Mouse (Mus musculus): ENCODE measurements around the gene Cyp2t4. TPM values are rescaled to one million over a fixed set of nuclear protein-coding genes. Genes with fewer than 3 reads are reported as not detected.

The Cyp2t4 gene
- total RNA-seq, 1 experiment from 2014 or later = not detected

DNA sequence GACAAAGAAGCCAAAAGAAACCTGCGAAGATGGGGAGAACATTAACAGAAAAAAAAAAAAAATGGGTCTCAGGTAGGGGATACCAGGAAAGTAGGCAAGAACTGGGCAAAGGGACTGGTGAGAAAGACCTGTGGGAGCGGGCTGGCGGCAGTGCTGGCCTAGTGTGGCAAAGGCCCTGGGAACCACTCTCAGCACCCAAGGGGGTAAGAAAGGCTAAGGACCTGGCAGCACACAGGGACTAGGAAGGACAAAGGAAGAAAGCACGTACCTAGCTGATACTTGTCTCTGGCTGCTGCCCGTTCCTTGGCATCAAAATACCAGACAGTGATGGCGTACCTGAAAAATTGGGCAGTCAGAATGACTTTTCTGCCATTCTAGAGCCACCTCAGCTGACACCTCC lies 5.7 kb downstream of the Cyp2t4 start:
- ATAC-seq (ENCODE audit: extremely low read depth, insufficient number of reproducible peaks, low FRiP score, poor library complexity, severe bottlenecking) = no peak

DNA sequence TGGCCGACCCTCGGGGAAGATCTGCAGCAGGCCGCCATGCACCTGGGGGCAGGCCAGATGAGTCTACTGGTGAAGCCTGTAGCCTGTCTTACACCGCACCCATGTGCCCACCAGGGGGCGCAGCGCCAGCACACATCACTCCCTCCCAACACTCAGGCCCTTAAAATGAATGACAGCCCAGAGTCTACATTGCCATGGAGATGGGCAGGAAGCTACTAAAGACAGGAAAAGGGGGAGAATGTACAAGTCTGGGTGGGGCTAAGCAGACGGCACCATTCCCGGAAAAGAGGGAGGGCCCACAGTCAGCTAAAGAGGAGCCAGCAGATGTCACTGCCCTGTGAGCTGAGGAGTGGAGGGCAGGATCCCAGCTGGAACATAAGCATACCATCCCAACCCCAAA lies 6.4 kb downstream of the Cyp2t4 start:
- peak; percentile 78 for ATAC-seq (ENCODE audit: extremely low read depth, insufficient number of reproducible peaks, low FRiP score, poor library complexity, severe bottlenecking)

DNA sequence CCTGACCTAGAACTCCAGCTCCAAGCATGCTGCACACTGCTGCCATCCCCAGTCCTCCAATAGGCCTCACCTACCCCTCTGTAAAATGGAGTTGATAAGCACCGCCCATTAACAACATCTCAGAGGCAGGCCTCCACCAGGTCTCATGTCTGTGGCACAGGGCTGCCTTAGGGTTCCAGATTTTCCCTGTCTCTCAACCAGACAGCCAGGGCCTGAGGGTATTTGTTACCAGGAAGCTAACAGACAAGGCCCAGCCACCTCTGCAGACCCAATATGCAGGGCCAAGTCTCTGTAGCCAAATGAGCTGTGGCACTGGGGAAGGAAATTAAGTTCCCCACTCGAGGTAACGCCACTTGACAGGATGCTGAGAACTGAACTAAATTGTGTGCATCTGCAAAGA lies 7.4 kb downstream of the Cyp2t4 start:
- ATAC-seq (ENCODE audit: extremely low read depth, insufficient number of reproducible peaks, low FRiP score, poor library complexity, severe bottlenecking) = no peak

- no peak for ATAC-seq (ENCODE audit: extremely low read depth, insufficient number of reproducible peaks, low FRiP score, poor library complexity, severe bottlenecking)
These were observed 8.2 kb downstream of the Cyp2t4 start for GRCm38 (mm10) chr7:27161744-27162143.

GRCm38 (mm10) chr7:27162780-27163449 lies 9.4 kb downstream of the Cyp2t4 start:
- no peak for ATAC-seq (ENCODE audit: extremely low read depth, insufficient number of reproducible peaks, low FRiP score, poor library complexity, severe bottlenecking)

GRCm38 (mm10) chr7:27163450-27163805 lies 9.9 kb downstream of the Cyp2t4 start:
- no peak for ATAC-seq (ENCODE audit: extremely low read depth, insufficient number of reproducible peaks, low FRiP score, poor library complexity, severe bottlenecking)

DNA sequence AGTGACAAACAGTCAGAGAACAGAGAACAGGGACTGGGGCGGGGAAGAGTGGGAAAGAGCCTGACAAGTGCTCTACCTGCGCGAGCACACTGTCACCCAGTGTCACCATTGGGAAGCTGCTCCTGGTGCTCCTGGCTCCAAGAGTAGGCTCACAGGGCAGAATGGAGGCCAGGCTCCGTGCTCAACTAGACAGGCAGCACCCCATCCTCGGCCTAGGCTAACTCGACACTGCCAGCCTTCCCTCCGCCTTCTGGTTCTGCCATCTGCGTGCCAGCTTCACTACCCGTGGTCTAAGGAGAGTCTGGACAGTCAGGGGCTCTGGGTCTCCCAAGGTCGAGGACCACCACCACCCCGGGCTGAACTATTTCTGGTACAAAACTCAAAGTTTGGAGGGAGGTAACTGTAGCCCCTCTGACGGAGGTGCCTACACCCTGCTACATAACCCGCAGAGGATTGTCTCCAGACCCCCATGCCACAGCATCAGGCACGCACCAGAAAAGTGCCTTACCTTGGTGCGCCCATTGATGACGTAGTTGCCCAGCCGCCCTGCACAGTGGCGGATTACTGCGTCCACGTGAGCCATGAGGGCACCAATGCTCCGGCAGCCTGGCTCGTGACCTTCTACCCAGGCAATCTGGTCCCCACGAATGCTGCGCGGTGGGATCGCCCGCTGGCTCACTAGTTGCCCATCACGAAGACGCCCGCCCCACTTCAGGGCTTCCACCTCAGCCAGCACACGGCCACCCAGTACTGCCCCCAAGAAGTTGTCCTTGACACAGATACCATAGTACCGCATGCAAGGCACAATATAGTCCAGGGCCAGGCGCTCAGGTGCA lies 10.8 kb downstream of the Cyp2t4 start:
- no peak for ATAC-seq (ENCODE audit: extremely low read depth, insufficient number of reproducible peaks, low FRiP score, poor library complexity, severe bottlenecking)

DNA sequence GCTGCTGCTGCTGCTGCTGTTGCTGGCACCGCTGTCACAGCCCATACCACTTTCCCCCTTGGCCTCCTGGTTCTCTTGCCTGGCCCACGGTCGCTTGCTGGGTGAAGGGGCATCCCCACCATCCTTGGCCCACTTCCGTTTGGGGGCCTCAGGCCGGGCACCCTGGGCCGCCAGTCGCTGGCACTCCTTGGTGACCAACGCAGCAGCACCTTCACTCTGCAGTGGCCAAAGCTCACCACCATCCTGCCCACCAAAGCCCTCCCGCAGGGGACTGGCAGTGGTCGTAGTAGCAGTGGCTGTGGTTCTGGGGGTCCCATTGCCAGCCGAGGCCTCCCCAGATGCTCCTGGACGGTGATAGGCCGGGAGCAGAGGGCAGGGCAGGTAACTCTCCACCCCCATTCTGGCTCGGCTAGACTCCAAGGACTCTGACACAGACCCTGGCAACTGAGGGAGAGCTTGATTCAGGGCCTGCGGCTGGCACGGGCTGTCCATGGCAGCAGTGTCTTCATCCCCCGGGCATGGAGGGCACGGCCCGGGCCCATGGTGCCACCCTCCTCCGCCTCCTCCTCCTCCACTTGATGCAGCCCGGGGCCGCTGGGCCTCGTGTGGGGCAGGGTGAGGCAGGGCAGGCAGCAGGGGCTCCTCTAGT lies 11.6 kb downstream of the Cyp2t4 start:
- no peak for ATAC-seq (ENCODE audit: extremely low read depth, insufficient number of reproducible peaks, low FRiP score, poor library complexity, severe bottlenecking)

GRCm38 (mm10) chr7:27165696-27166095 lies 12.2 kb downstream of the Cyp2t4 start:
- no peak for ATAC-seq (ENCODE audit: extremely low read depth, insufficient number of reproducible peaks, low FRiP score, poor library complexity, severe bottlenecking)

DNA sequence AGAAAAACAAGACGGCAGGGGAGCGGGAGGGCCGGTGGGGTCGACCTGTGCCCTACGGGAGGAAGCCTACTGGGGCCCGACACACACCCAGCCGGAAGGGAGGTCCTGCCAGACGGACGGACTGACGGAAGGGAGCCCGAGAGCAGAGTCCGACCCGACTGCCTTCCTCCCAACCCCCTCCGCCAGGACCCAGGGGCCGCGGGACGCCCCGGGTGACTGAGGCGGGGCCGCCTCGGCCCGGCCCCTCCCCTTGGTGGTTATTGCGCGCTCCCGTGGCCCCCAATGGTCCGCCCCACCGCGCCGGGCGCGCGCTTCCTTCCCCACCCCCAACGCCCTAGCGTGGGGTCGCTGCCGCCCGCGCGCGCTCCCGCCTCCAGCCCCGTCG lies 12.7 kb downstream of the Cyp2t4 start:
- peak; percentile 33 for ATAC-seq (ENCODE audit: extremely low read depth, insufficient number of reproducible peaks, low FRiP score, poor library complexity, severe bottlenecking)

DNA sequence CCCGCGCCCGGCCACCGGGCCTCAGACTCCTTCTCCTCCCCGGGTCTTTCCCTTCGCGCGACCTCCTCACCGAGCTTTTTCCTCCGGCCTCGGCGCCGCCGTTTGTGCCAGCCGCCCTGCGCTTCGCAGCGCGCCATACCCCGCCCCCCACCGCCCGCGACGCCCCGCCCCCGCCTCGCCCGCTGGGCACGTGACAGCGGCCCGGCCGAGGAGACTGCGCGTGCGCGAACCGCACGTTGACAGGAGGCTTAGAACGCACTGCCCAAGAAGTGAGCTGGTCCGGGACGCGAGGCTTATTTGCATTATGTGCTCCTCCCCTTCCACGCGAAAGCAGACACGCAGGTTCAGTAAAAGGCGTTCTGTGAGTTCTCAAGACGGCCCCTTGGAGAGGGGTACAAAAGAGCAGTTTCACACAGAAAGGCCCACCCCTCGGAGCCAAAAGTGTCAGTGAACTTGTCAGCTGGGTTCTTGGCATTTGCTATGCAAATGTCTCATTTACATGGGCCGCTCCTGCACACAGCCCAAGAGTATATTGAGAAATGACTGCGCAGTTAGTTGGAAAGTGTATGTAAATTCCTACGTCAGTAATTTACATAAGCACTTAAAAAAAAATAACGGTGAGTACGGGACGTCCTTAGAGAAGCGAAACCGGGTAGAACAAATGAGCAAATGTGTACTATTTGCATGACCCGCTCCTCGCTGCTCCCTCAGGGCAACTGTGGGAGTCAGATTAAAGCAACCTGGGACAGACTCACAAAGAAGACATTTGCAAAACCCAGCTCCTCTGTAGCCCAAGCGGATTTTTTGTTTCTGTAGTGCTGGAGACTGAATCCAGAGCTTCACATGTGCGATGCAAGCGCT lies 13.3 kb downstream of the Cyp2t4 start, which contains the start of gene Egln2:
Gene Egln2, minus strand, starts transcription at position 189 of the 861 bp plus-strand sequence.
- ATAC-seq (ENCODE audit: extremely low read depth, insufficient number of reproducible peaks, low FRiP score, poor library complexity, severe bottlenecking) = peak; percentile 72

DNA sequence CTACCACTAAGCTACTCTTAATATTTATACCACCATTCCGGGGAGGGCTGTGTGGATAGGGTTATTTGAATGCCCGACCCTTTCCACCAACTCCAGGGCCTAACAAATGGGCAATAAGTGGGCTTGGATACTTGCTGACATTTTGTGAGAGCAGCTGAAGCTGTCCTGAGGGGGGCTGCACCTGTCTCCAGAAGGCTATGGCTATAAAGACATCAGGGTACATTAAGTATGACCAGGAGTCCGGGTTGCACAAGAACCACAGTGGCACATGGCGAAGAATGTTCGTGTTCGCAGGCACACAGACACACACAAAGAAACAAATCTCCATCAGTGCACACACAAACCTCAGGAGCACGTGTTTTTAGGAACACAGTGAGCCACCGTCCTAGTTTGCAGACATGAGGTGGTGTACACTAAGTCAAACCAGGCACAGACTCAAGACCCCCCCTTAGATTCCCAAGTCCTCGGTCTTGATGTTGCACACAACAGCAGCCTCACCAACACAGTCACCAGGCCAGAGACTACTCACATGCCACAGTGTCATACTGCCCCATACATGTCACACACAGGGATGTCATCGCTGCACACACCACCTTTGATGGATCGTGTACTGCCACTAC lies 14.1 kb downstream of the Cyp2t4 start:
- no peak for ATAC-seq (ENCODE audit: extremely low read depth, insufficient number of reproducible peaks, low FRiP score, poor library complexity, severe bottlenecking)

- ATAC-seq (ENCODE audit: extremely low read depth, insufficient number of reproducible peaks, low FRiP score, poor library complexity, severe bottlenecking) = no peak
These were observed 14.9 kb downstream of the Cyp2t4 start for GRCm38 (mm10) chr7:27168371-27168770.

DNA sequence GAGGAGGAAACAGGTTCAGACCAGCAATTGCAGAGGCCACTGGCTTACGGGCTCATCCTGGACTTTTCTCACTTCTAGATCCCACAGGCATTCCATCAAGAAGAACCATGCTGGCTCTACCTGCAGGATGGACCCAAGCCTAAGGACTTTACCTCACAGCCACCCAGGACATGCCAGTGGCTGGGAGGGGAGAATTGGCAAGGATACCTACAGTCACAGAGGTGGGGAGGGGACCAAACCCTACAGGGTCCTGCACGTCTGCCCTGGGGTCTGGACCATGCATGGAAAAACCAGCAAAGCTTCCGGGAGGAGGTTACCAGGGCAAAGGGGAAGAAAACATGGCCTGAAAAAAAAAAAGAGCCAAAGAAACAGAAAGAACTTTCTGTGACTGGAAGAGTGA lies 17.5 kb downstream of the Cyp2t4 start:
- no peak for ATAC-seq (ENCODE audit: extremely low read depth, insufficient number of reproducible peaks, low FRiP score, poor library complexity, severe bottlenecking)

GRCm38 (mm10) chr7:27174496-27174895 lies 21.0 kb downstream of the Cyp2t4 start:
- no peak for ATAC-seq (ENCODE audit: extremely low read depth, insufficient number of reproducible peaks, low FRiP score, poor library complexity, severe bottlenecking)

DNA sequence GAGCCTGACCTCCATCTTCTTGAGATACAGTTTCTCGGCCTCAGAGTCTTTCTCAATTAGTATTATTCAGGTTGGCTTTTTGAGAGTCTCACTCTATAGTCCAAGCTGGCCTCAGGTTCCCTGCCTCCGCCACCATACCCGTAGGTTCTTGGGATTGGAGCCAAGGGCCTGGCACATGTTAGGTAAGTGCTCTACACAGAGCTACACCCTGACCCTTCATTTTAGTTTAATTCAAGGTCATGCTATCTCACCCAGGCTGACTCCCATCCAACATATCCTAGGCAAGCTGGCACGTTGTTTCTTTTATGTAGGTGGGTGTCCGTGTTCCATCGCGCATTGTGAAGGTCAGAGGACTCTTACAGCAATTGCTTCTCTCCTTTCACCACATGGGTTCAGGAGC lies 21.4 kb downstream of the Cyp2t4 start:
- ATAC-seq (ENCODE audit: extremely low read depth, insufficient number of reproducible peaks, low FRiP score, poor library complexity, severe bottlenecking) = no peak

GRCm38 (mm10) chr7:27177942-27178323 lies 24.4 kb downstream of the Cyp2t4 start:
- no peak for ATAC-seq (ENCODE audit: extremely low read depth, insufficient number of reproducible peaks, low FRiP score, poor library complexity, severe bottlenecking)

DNA sequence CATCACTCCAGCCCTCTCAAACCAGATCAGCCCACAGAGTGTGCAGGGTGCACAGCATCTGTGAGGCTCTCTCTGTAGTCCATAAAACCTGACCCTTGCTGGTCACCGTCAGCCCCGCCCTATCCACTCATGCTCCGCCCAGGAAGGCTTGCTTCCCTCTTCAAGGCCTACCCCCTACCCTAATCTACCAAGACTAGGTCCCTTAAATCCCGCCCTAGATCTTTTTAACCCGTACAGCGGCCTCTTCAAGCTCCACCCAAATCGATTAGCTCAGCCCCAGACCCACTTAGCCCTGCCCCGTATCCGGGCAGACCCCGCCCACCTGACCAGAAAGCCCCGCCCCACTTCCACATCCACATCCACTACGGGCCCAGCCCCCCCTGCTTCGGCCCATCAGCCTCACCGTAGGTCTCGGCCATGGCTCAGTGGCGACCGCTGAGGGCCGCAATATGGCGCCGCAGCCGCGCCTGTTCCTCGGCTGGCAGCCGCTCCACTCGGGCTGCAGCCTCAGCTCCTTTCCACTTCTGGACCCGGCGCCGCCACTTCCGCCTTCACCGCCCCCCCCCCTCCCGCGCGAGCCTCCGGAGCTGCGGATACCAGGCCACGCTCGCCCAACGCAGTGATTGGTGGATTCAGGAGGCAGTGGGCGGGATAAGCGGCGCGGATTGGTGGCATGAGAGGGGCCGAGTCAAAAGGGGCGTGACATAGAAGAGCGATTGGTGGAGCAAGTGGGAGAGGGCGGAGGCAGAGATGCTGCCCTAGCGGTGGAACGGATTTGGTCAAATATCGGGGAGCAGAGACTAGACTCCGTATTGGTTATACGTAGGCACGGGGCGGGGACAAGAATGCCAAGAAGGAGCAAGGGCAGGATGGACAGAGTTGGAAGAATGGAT lies 25.1 kb downstream of the Cyp2t4 start, which contains the start of gene Rab4b:
Gene Rab4b, minus strand, starts transcription at position 573 of the 893 bp plus-strand sequence.
- peak; percentile 94 for ATAC-seq (ENCODE audit: extremely low read depth, insufficient number of reproducible peaks, low FRiP score, poor library complexity, severe bottlenecking)
